Mouse (Mus musculus): ENCODE data around the gene Ebf1. TPM values are rescaled to one million over a fixed set of nuclear protein-coding genes. Genes with fewer than 3 reads are reported as not detected.

Ebf1 gene
- total RNA-seq, 2 experiments from 2014 or later = 29.5 to 35.3 TPM

DNA sequence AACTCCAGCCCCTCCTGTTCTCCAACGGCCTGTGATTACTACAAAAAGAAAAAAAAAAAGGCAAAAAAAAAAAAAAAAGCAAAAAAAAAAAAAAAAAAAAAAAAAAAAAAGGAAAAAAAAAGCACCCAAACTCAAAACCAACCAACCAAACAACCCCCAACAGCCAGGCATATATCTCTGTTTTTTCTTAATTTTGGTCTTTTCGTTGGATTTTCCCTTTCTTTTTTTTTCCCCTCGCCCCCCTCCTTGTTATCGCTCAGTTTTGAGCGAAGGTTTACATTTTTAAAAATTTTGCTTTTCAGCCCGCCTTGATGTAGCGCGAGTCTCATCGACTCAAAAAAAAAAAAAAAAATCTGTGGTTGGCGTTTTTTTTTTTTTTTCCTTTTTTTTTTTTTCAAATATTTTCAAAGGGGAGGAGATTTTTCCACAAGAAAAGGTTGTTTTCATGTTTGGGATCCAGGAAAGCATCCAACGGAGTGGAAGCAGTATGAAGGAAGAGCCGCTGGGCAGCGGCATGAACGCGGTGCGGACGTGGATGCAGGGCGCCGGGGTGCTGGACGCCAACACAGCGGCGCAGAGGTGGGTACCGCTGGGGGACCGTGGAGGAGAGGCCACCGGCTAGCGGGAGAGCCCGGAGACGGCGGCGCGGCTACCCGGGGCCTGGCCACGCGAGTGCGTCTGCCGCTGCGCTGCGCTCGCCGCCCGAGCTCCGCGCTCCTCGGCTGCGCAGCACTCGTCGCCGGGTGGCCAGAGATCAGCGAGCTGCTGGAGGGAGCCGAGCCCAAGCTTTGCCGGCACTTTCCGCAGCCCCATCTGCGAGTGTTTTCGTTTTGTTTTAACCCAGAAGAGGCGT is 843 bp downstream of the Ebf1 start:
- intact Hi-C loops (cut with DNase I) = loop anchor here (1.0 to 10.0 kb wide), 4 partner anchors 66 to 1117 kb away; no protein-coding TSS in a partner anchor
- DNase-seq = peak; percentile 59 to 65

DNA sequence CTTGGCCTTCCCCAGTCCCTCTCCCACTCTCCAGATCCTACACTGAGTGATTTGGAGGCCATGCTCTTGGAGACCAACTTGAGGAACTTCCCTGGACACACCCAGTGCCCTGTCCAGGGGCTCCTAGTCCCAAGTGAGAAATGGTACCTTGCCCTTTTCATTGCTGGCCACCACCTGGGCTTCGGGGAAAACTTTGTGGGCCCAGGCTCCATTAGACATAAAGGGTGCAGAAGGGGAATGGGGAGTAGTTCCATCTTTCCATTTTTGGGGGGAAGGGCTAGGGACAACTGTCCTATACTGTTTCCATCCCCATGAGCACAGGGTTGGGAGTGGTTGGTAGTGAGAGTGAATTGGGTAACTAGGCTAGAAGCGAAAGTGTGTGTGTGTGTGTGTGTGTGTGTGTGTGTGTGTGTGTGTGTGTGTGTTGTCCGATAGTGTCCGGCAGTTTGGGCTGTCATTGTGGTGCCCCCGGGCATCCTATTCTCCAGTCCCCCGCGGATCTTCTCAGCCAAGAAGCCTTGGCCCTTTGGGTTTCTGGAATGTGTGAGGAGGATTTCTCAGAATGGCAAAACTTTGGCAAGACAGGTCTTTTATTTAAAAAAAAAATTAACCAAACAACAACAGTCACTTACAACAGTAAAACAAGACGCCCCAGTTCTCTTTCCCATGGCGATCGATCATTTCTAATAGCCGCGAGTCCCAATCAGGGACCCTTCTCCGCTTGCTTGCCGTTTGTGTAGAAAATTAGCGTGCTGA is 2.2 kb downstream of the Ebf1 start:
- intact Hi-C loops (cut with DNase I) = loop anchor here (10.0 kb wide), 3 partner anchors 635 to 1115 kb away; no protein-coding TSS in a partner anchor
- DNase-seq = peak in 1 of 2 experiments; percentile 36

DNA sequence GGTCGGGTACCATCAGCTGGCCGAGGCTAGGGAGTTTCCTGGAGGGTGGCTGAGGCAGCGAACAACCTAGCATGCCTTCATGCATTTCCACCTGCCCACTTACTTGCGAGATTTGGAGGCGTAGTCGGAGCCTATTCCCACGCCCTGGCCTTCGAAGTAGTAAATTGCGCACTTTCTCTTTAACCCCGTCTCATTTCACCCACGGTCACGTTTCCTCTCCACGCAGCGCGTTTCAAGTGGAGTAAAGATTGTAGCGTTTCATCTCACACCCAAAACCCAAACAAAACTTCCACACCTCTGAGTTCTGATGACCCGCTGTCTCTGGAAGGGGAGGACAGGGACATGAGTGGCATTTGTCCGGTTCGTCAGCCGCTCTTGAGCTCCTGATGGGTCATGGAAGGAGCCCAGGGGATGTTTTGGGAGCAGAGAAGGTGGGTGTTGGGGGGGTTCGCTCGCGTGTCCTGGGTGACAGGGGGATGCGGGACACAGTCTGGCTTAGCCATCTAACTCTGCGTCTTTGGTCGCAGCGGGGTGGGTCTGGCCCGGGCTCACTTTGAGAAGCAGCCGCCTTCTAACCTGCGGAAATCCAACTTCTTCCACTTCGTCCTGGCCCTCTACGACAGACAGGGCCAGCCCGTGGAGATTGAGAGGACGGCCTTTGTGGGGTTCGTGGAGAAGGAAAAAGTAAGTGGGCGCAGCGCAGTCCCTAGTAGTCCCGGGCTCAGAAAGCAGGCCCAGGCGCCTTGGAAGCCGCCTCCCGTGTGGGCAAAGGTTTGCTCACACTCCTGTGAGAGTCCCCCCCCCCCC is 3.0 kb downstream of the Ebf1 start:
- DNase-seq = peak; percentile 42 to 52

DNA sequence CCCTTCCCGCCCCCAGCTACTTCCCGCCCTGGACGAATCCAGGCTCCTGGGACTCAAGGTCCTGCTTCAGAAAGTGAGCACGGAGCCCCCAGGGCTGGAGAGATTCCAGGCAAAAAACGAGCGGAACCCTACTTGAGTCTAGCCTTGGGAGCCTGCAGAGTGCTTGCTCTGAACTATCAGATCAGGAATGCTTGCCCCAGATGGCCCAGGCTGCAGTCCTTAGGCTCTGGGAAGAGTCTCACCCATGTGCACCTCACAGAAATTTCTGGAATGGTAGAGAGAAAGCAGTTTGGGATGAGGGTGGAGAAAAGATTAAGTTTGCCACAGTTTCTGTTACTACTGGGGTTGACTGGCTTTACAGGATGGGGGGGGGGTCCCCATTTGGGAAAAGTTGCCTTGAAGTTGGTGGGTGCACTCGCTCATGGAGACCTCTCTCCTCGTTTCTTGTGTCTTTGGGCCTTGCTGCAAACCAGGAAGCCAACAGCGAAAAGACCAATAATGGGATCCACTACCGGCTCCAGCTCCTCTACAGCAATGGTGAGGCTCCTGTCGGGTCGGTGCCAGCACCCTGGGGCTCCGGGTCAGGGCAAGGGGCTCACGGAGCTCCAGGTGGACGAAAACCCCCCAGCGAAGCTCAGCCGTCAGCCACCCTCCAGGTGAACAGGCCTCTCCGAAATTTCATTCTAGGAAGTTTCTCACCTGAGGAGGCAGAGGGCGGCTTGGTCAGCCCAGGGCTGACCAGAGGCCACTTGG is 3.8 kb downstream of the Ebf1 start:
- intact Hi-C loops (cut with DNase I) = loop anchor here (2.0 to 5.0 kb wide), 2 partner anchors 46 to 120 kb away; no protein-coding TSS in a partner anchor
- DNase-seq = peak in 1 of 2 experiments; percentile 35

More for the DNA sequence above, 3.0 kb downstream of the Ebf1 start:
- intact Hi-C loops (cut with DNase I) = loop anchor here (2.0 to 10.0 kb wide), 5 partner anchors 47 to 1115 kb away; no protein-coding TSS in a partner anchor

DNA sequence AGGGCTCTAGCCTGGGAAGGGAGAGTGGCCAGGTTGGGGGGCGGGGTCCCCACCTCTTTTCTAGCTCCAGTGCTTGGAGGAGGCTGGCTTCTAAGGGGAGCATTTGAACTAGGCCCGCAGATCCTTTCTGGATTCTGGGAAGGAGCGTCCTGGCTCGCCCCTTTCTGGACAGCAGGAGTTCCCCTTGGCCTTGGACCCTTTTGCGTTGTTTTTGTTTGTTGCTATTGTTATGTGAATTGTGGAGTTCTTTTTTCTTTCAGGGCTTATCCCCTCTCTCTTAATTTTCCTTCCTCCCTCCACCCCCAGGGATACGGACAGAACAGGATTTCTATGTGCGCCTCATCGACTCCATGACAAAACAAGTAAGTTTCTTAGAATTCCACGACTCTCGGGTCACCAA is 4.5 kb downstream of the Ebf1 start:
- no peak for DNase-seq
- intact Hi-C loops (cut with DNase I) = loop anchor here (2.0 to 5.0 kb wide), 2 partner anchors 46 to 119 kb away; no protein-coding TSS in a partner anchor

DNA sequence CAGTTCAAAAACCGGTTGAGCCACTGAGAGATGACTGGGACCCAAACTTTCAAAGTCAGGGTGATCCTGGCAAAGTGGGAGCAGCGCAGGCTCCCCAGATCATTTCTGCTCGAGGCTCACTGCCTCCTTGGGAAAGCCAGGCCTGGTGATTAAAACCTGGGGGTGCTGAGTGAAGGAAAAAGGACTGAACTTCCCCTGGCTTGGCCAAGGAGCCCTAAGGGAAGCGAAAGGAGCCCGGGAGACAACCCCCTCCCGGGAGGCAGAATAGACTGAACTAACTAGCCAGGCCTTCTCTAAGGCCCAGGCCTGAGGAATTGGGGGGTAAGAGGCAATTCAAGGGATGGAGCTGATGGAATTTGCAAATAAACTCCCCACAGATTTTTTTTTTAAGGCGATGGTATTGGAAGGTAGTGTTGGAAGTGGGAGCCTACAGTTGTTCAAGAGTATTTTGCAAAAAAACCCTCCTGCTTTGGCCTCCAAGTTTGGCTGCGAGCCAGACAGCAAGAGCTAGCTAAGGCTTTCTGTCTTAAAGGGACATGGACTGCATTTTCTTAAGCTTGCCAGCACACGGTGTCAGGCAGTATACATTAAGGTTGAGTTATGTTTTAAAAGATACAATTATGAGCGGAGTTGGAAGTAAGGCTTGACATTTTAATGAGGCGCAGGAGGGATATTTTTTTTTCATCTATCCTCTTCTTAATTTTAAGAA is 5.1 kb downstream of the Ebf1 start:
- peak in 1 of 2 experiments; percentile 42 for DNase-seq
- intact Hi-C loops (cut with DNase I) = loop anchor here (5.0 kb wide), 1 partner anchor 45 kb away; no protein-coding TSS in a partner anchor

DNA sequence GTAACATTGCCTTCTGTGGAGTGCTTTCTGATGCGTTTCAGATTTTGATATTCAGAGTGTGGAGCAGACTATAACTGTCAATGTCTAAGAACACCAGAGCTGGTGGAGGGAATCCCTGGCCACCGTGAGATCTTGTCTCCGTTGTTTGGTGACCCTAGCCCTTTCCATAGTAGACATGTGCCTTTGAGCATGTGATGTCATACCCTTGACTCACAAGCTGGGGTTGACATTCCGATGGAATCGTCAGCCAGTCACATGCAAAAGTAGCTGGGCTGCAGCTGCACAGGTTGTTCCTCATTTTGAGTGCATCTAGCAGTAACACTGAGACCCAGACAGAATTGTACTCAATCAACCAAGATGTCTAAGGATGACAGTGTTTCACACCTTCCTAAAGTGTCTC is 7.4 kb downstream of the Ebf1 start:
- DNase-seq = no peak
- intact Hi-C loops (cut with DNase I) = loop anchor here (5.0 kb wide), 1 partner anchor 43 kb away; no protein-coding TSS in a partner anchor

DNA sequence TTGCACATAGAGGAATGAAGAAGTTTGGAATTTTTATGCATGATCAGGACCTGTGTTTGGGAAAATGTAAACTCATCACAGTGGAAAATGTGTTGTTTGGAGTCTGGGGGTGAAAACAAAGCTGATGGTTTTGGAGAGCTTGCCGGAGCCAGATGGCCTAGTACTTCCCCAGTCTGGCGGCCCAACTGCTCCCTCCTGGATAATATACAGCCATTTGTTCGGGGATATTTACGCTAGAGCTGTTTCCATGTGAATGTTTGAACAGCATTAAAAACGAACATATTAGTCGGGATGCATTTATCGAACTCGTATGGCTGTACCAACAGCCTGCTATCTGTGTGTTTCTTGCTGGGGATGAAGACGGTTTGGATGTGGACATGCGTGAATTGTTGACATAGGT is 8.9 kb downstream of the Ebf1 start:
- intact Hi-C loops (cut with DNase I) = no loop called here
- no peak for DNase-seq

DNA sequence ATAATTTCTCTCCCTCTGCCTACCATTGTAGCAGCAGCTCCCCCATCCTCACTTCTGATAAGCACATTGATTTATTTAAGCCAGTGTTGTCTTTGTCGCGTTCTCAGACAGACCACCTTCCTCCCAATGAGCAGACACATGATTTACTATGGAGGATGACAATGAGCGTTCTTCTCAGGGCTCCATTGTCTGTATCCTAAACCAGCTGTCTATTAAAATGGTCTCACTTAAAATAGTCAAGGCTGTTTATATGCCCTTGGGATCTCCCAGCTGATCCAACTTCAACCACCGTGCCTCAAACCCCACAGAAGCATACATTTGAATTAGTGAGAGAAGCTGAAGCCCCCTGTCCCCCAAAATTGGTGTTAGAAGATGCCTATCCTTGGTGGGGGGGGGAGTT is 11.3 kb downstream of the Ebf1 start:
- DNase-seq = no peak
- intact Hi-C loops (cut with DNase I) = no loop called here

DNA sequence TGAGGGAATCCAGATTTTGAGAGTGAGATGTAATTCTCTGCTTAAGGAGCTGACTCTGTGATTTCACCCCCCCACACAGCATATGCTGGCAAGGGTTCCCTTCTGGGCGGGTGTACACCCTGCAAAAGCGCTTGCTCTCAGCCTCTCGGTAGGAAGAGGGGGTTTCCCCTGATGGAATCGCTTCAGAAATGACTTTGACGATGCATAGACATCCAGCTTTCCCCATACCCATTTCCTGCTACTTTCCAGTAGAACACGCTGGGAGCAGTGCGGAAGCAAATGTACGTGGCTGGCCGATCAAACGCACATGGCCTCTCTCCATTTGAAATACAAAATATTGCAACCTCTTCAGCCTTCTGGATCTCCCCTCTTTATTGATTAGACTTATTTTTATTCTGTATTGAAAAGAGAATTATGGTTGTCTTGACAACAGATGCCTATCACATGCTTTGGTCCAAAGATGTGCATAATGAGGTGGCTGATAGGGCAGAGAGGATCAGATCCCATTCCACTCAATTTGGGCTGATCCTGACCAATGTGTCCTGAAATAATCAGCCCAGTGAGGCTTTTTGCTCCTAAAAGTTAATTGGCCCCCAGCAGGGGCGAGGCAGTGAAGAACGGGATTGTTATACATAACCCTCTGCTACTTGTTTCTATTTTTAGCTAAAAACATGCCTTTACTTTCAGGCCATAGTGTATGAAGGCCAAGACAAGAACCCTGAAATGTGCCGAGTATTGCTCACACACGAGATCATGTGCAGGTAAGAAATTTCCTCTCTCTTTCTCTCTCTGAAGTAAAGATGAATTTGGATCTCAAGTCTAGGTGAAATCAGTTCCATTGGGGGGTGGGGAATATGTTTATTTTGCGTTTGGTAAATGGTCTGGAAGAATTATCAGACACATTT is 15.2 kb downstream of the Ebf1 start:
- no peak for DNase-seq
- intact Hi-C loops (cut with DNase I) = no loop called here

DNA sequence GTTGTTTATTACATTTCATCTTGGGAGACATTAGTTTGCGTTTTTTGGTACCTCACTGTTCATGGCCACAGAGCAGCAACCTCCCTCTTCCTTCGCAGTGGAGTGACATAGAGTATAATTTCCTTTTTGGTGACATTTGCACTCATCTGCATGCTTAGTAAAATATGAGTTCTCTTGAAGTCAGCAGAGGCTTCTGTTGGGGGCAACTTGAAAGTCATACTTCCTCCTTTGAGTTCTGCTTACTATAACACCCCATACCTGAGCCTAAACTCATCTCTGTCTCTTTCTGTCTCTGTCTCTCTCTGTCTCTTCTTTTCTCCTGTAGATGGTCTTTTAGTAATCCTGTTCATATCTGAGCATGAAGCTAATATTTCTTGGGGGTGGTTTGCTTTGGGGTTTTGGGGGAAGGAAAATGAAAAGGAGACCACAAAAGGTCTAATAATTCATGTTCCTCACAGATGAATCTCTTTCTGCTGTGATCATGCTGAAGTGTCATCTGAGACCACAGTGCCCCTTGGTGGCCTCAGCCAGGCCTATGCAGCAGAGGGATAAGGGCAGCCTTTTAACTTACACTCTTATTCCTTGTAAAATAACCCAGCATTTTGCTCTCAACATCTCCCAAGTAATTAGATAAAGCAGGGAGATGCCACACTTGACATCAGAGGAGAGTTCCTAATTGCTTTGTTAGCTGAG is 16.0 kb downstream of the Ebf1 start:
- no peak for DNase-seq
- intact Hi-C loops (cut with DNase I) = no loop called here

DNA sequence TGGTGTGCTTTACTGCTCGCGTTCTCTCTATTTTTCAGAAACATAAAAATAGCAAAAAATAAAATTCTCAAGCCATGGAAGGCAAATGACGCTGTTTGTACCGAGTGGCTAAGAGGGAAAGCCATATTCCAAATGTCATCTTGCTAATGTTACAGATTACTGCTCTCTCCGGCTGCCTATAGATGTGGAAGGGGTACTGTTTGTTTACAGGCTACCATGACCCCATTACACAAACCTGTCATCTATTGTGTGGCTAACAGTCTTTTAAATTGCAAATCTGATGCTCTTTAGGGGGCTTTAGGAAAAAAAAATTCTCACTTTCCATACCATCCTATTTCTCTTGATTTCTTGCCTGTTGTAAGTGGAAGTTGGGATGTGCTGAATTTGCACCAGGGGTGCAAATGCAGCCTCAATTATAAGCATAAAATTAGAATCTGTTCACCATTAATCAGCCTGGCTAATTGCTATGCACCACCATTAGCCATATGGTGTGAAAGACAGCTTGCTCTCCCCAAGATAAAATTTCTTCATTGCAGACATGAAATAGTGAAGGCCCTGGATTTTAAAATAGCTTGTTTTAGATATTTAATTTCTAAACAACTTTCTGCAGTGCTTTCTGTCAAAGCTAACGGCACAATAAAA is 17.6 kb downstream of the Ebf1 start:
- no peak for DNase-seq
- intact Hi-C loops (cut with DNase I) = no loop called here

DNA sequence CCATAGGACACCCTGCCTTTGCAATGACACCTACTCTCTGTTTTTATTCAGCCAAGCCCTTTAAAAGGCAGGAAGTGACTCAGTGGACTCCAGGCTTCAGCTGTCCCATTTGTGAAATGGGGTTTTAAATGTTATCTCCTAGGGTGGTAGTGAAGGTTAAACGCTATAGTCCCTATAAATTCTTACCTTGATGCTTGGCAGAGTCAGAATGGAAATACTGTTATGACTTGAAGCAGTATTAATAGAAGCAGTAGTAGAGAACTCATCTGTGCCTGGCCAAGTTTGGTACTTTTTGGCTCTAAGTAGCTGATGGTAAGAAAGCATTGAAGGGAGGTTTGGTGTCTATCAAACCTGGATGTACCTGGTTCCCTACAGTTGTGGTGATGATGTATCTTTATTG is 19.1 kb downstream of the Ebf1 start:
- no peak for DNase-seq
- intact Hi-C loops (cut with DNase I) = no loop called here

DNA sequence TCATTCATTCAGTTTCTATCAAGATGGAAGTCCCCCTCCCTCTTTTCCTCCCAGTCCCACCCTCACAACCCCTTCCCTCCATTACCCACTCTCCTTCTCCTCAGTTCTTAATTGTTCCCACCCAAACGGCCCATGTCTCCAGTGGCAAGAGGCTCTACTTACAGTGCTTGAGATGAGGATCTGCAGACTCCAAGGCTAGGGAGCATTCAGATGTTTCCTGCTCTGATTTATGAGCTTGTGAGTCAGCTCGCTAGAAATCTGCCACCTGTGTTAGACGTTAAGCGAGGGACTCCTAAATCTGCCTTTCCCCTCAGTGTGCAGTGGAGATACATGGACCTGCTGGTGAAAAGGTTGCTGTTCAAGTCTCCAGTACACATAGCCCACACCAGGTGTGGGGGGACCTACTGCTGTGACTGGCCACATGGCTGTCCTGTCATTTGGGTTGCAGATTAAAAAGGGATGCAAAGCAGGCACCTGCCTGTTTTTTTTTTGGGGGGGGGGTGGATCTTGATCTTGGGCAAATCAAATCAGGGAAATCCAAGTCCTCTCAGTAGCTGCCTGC is 21.2 kb downstream of the Ebf1 start:
- intact Hi-C loops (cut with DNase I) = no loop called here
- no peak for DNase-seq

DNA sequence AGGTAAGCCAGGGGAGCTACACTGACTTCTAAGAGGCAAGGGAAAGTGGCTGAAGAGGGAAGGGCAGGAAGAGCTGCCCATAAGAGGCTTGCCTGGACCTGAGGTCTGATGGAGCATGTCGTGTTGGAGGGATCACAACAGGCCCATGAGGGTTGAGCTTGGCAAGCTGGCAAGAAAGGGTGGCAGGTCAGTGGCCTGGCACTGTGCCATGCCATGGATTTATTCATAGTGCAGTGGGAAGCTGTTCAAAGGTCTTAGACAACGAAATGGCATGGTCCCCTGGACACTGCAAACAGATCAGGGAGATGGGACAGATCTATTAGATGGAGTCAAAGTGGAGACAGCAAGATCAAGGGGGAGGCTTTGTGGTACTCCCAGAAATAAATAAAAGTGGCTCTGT is 24.4 kb downstream of the Ebf1 start:
- DNase-seq = no peak
- intact Hi-C loops (cut with DNase I) = no loop called here

DNA sequence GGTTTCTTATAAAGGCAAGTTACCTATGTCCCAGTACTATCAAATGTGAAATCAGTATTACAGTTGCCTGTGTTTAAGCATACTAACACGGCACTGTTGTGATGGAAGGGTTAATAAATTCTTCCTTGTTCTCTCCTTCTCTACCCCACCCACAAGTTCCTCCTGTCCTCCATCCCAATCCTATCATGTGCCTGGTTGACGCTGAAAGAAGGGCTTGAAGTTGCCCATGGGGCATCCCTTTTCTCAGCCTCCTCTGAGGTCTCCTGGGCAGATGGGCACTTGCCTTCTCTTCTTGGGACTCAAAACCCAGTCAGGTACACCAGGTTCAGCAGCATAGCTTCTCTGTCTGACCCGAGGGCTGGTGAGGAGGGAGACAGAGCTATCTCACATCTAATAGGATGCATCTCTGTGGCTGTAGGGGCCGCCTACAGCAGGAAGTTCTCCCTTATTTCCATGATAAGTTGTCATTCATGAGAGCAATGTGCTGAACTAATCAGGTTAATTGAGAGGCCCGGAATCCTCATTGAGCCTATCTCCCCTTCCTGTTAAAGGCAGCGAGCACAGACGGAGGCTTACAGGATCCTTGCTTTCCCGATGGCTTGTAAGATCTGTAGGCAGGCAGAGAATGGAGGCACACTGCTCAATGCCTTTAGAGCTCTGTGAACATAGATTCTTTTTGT is 37.4 kb downstream of the Ebf1 start:
- DNase-seq = no peak
- intact Hi-C loops (cut with DNase I) = no loop called here

Data from heart, postnatal 10 days (tissue).